Mouse (Mus musculus): ENCODE measurements around the gene Ptpn11.

GRCm38 (mm10) chr5:121082605-121083004 is 108.6 kb downstream of the Ptpn11 start:
- TF ChIP-seq CTCF (IDR thresholded peaks at IDR 0.05; ENCODE audit: control insufficient read depth, insufficient read depth, insufficient replicate concordance, low read depth, low read length) (no peak), POLR2A (IDR thresholded peaks at IDR 0.05; ENCODE audit: control insufficient read depth, low read depth, low read length) (no peak)

Measured in testis, adult 2 months (tissue).